Mouse (Mus musculus): ENCODE data around the gene Abhd15. TPM values are rescaled to one million over a fixed set of nuclear protein-coding genes. Genes with fewer than 3 reads are reported as not detected.

Gene Abhd15
- polyA plus RNA-seq, 1 experiment from 2014 or later, result 1.8 TPM

GRCm38 (mm10) chr11:77491502-77492291 is 23.2 kb upstream of the Abhd15 start:
- DNase-seq, result peak; percentile 67
- under 1% methylated on average over 23 of the region's 23 CpGs for WGBS
- H3K27me3 ChIP-seq (ENCODE audit: control insufficient read depth, insufficient read depth, low read length), result no peaks in the 10 kb centered on the region

GRCm38 (mm10) chr11:77492311-77492871 is 22.5 kb upstream of the Abhd15 start:
- peak; percentile 54 for DNase-seq
- H3K27ac ChIP-seq (replicated peaks; ENCODE audit: low read depth, low read length), result peak overlapping the region; percentile 89
- no peaks in the 10 kb centered on the region for H3K27me3 ChIP-seq (ENCODE audit: control insufficient read depth, insufficient read depth, low read length)
- ATAC-seq (ENCODE audit: low FRiP score, low TSS enrichment), result no peak
- no peaks in the 10 kb centered on the region for H3K36me3 ChIP-seq (ENCODE audit: control insufficient read depth, insufficient read depth, low read length)
- peak overlapping the region; percentile 93 for H3K9ac ChIP-seq (replicated peaks; ENCODE audit: low read length)
- H3K4me3 ChIP-seq (replicated peaks; ENCODE audit: low read depth, low read length), result peak overlapping the region; percentile 41
- peak overlapping the region; percentile 81 for H3K4me2 ChIP-seq (ENCODE audit: low read length)
- 0% methylated on average over 18 of the region's 18 CpGs for WGBS
- H3K4me1 ChIP-seq (ENCODE audit: control insufficient read depth, insufficient read depth, low read length), result peaks cover 49% of the 10 kb centered on the region
- no peaks in the 10 kb centered on the region for H3K9me3 ChIP-seq (ENCODE audit: control insufficient read depth, low read length)

More at GRCm38 (mm10) chr11:77491502-77492291, 23.2 kb upstream of the Abhd15 start:
- no peaks in the 10 kb centered on the region for H3K9me3 ChIP-seq (ENCODE audit: control insufficient read depth, low read length)
- H3K9ac ChIP-seq (replicated peaks; ENCODE audit: low read length), result peak overlapping the region; percentile 48; the same call in 1 of the 2 replicates
- no peaks in the 10 kb centered on the region for H3K36me3 ChIP-seq (ENCODE audit: control insufficient read depth, insufficient read depth, low read length)
- peaks cover 56% of the 10 kb centered on the region for H3K4me1 ChIP-seq (ENCODE audit: control insufficient read depth, insufficient read depth, low read length)
- peak overlapping the region; percentile 81 for H3K4me2 ChIP-seq (ENCODE audit: low read length)
- H3K27ac ChIP-seq (replicated peaks; ENCODE audit: low read depth, low read length), result peak overlapping the region; percentile 75
- H3K4me3 ChIP-seq (replicated peaks; ENCODE audit: low read depth, low read length), result peak overlapping the region; percentile 41
- peak; percentile 29; the same call in 1 of the 2 replicates for ATAC-seq (ENCODE audit: low FRiP score, low TSS enrichment)

GRCm38 (mm10) chr11:77492911-77493332 is 22.0 kb upstream of the Abhd15 start:
- DNase-seq (peak; percentile 97), ATAC-seq (ENCODE audit: low FRiP score, low TSS enrichment) (peak; percentile 79)
- H3K27me3 ChIP-seq (ENCODE audit: control insufficient read depth, insufficient read depth, low read length), result no peaks in the 10 kb centered on the region
- peaks cover 47% of the 10 kb centered on the region for H3K4me1 ChIP-seq (ENCODE audit: control insufficient read depth, insufficient read depth, low read length)
- peak overlapping the region; percentile 81 for H3K4me2 ChIP-seq (ENCODE audit: low read length)
- peak overlapping the region; percentile 89 for H3K27ac ChIP-seq (replicated peaks; ENCODE audit: low read depth, low read length)
- H3K4me3 ChIP-seq (replicated peaks; ENCODE audit: low read depth, low read length), result peak overlapping the region; percentile 41
- no peaks in the 10 kb centered on the region for H3K9me3 ChIP-seq (ENCODE audit: control insufficient read depth, low read length)
- no peaks in the 10 kb centered on the region for H3K36me3 ChIP-seq (ENCODE audit: control insufficient read depth, insufficient read depth, low read length)
- under 1% methylated on average over 31 of the region's 32 CpGs for WGBS
- peak overlapping the region; percentile 93 for H3K9ac ChIP-seq (replicated peaks; ENCODE audit: low read length)

GRCm38 (mm10) chr11:77493512-77494343 is 21.2 kb upstream of the Abhd15 start, which contains the start of gene Git1:
Git1 (plus strand) TSS chr11:77493562.
- peaks cover 42% of the 10 kb centered on the region for H3K4me1 ChIP-seq (ENCODE audit: control insufficient read depth, insufficient read depth, low read length)
- peak within 1 kb of the TSS; percentile 87 for H3K4me3 ChIP-seq (replicated peaks; ENCODE audit: low read depth, low read length)
- H3K4me2 ChIP-seq (ENCODE audit: low read length), result peak within 1 kb of the TSS; percentile 81
- 1% methylated on average over 59 of the region's 74 CpGs for WGBS
- 0 out of 2 replicates have a peak, but pooled peaks cover 1% of the 10 kb centered on the region for H3K36me3 ChIP-seq (ENCODE audit: control insufficient read depth, insufficient read depth, low read length)
- H3K9ac ChIP-seq (replicated peaks; ENCODE audit: low read length), result peak within 1 kb of the TSS; percentile 93
- no peaks in the 10 kb centered on the region for H3K9me3 ChIP-seq (ENCODE audit: control insufficient read depth, low read length)
- DNase-seq (peak; percentile 60), ATAC-seq (ENCODE audit: low FRiP score, low TSS enrichment) (no peak)
- H3K27me3 ChIP-seq (ENCODE audit: control insufficient read depth, insufficient read depth, low read length), result no peaks in the 10 kb centered on the region
- peak within 1 kb of the TSS; percentile 89 for H3K27ac ChIP-seq (replicated peaks; ENCODE audit: low read depth, low read length)

- Histone ChIP-seq H3K4me2 (ENCODE audit: low read length) (peak overlapping the region; percentile 81), H3K27me3 (ENCODE audit: control insufficient read depth, insufficient read depth, low read length) (no peaks in the 10 kb centered on the region), H3K9me3 (ENCODE audit: control insufficient read depth, low read length) (no peaks in the 10 kb centered on the region), H3K36me3 (ENCODE audit: control insufficient read depth, insufficient read depth, low read length) (peaks cover 7% of the 10 kb centered on the region; the same call in 1 of the 2 replicates), H3K4me1 (ENCODE audit: control insufficient read depth, insufficient read depth, low read length) (peaks cover 42% of the 10 kb centered on the region), H3K4me3 (replicated peaks; ENCODE audit: low read depth, low read length) (peak overlapping the region; percentile 87), H3K9ac (replicated peaks; ENCODE audit: low read length) (peak overlapping the region; percentile 93), H3K27ac (replicated peaks; ENCODE audit: low read depth, low read length) (peak overlapping the region; percentile 89)
- DNase-seq (no peak), ATAC-seq (ENCODE audit: low FRiP score, low TSS enrichment) (no peak)
- WGBS, result 29% methylated on average over 4 of the region's 4 CpGs
Measured at GRCm38 (mm10) chr11:77494344-77494676, 20.6 kb upstream of the Abhd15 start.

- WGBS, result 73% methylated on average over 6 of the region's 6 CpGs
- H3K4me3 ChIP-seq (replicated peaks; ENCODE audit: low read depth, low read length), result peak overlapping the region; percentile 87
Measured at GRCm38 (mm10) chr11:77494782-77495181, 20.1 kb upstream of the Abhd15 start.

GRCm38 (mm10) chr11:77495507-77495906 is 19.4 kb upstream of the Abhd15 start:
- Histone ChIP-seq H3K9me3 (ENCODE audit: control insufficient read depth, low read length) (no peaks in the 10 kb centered on the region), H3K27me3 (ENCODE audit: control insufficient read depth, insufficient read depth, low read length) (no peaks in the 10 kb centered on the region), H3K27ac (replicated peaks; ENCODE audit: low read depth, low read length) (no peak overlapping the region), H3K4me1 (ENCODE audit: control insufficient read depth, insufficient read depth, low read length) (peaks cover 39% of the 10 kb centered on the region), H3K36me3 (ENCODE audit: control insufficient read depth, insufficient read depth, low read length) (peaks cover 19% of the 10 kb centered on the region), H3K9ac (replicated peaks; ENCODE audit: low read length) (no peak overlapping the region), H3K4me3 (replicated peaks; ENCODE audit: low read depth, low read length) (no peak overlapping the region), H3K4me2 (ENCODE audit: low read length) (peak overlapping the region; percentile 81; the same call in 1 of the 2 replicates)
- DNase-seq, result no peak
- no peak for ATAC-seq (ENCODE audit: low FRiP score, low TSS enrichment)

More at GRCm38 (mm10) chr11:77494782-77495181, 20.1 kb upstream of the Abhd15 start:
- H3K36me3 ChIP-seq (ENCODE audit: control insufficient read depth, insufficient read depth, low read length), result peaks cover 12% of the 10 kb centered on the region
- H3K9me3 ChIP-seq (ENCODE audit: control insufficient read depth, low read length), result no peaks in the 10 kb centered on the region
- peak overlapping the region; percentile 93 for H3K9ac ChIP-seq (replicated peaks; ENCODE audit: low read length)
- H3K27me3 ChIP-seq (ENCODE audit: control insufficient read depth, insufficient read depth, low read length), result no peaks in the 10 kb centered on the region
- peaks cover 42% of the 10 kb centered on the region for H3K4me1 ChIP-seq (ENCODE audit: control insufficient read depth, insufficient read depth, low read length)
- DNase-seq (no peak), ATAC-seq (ENCODE audit: low FRiP score, low TSS enrichment) (no peak)
- no peak overlapping the region for H3K27ac ChIP-seq (replicated peaks; ENCODE audit: low read depth, low read length)
- H3K4me2 ChIP-seq (ENCODE audit: low read length), result peak overlapping the region; percentile 81

GRCm38 (mm10) chr11:77497341-77497756 is 17.6 kb upstream of the Abhd15 start:
- WGBS, result 17% methylated on average over 6 of the region's 6 CpGs
- peak; percentile 61 for DNase-seq
- Histone ChIP-seq H3K4me3 (replicated peaks; ENCODE audit: low read depth, low read length) (no peak overlapping the region), H3K4me2 (ENCODE audit: low read length) (no peak overlapping the region), H3K27ac (replicated peaks; ENCODE audit: low read depth, low read length) (0 out of 2 replicates have a peak overlapping the region, but pooled peaks have one; percentile 9), H3K27me3 (ENCODE audit: control insufficient read depth, insufficient read depth, low read length) (no peaks in the 10 kb centered on the region), H3K9me3 (ENCODE audit: control insufficient read depth, low read length) (no peaks in the 10 kb centered on the region), H3K36me3 (ENCODE audit: control insufficient read depth, insufficient read depth, low read length) (peaks cover 34% of the 10 kb centered on the region), H3K4me1 (ENCODE audit: control insufficient read depth, insufficient read depth, low read length) (peaks cover 30% of the 10 kb centered on the region), H3K9ac (replicated peaks; ENCODE audit: low read length) (no peak overlapping the region)
- ATAC-seq (ENCODE audit: low FRiP score, low TSS enrichment), result no peak
